Mouse (Mus musculus) heart, embryonic 11.5 days (tissue): Measurements from ENCODE around the gene Ifitm2. TPM values are rescaled to one million over a fixed set of nuclear protein-coding genes. Genes with fewer than 3 reads are reported as not detected.

Experiments used
- ATAC-seq: fragments of 200-750 bp; cut with Nextera tagmentation; replicated peaks from 2 replicates; pipeline ENCODE4 v1.8.0; 2017; ENCODE audit warnings: moderate library complexity; ENCODE audit not compliant: insufficient number of reproducible peaks, low FRiP score, low TSS enrichment
- H3K27ac ChIP-seq: fragments of 300-500 bp; sonication (generic); 2 replicates; pipeline ENCODE4 v1.5.1; 2014; ENCODE audit warnings: mild to moderate bottlenecking, low read depth, low read length
- H3K27me3 ChIP-seq: fragments of 300-500 bp; sonication (generic); 2 replicates; pipeline ENCODE4 v1.6.1; 2014; ENCODE audit warnings: mild to moderate bottlenecking, low read length, mixed read lengths; ENCODE audit not compliant: control insufficient read depth, insufficient read depth
- H3K36me3 ChIP-seq: fragments of 300-500 bp; sonication (generic); 2 replicates; pipeline ENCODE4 v1.6.1; 2014; ENCODE audit warnings: mild to moderate bottlenecking, low read length, moderate library complexity, mixed read lengths; ENCODE audit not compliant: control insufficient read depth, insufficient read depth
- H3K4me1 ChIP-seq: fragments of 300-500 bp; sonication (generic); 2 replicates; pipeline ENCODE4 v1.6.1; 2014; ENCODE audit warnings: low read length; ENCODE audit not compliant: control insufficient read depth, insufficient read depth
- H3K4me2 ChIP-seq: fragments of 300-500 bp; sonication (generic); 2 replicates; pipeline ENCODE4 v1.6.1; 2014; ENCODE audit warnings: mild to moderate bottlenecking, moderate library complexity
- H3K4me3 ChIP-seq: fragments of 300-500 bp; sonication (generic); 2 replicates; pipeline ENCODE4 v1.5.1; 2014; ENCODE audit warnings: low read depth, low read length
- H3K9ac ChIP-seq: fragments of 300-500 bp; sonication (generic); 2 replicates; pipeline ENCODE4 v1.6.1; 2014; ENCODE audit warnings: mild to moderate bottlenecking, low read depth, low read length, moderate library complexity
- H3K9me3 ChIP-seq: fragments of 300-500 bp; sonication (generic); replicated peaks from 2 replicates; pipeline ENCODE4 v1.6.1; 2016; ENCODE audit warnings: low read length; ENCODE audit not compliant: control insufficient read depth
- WGBS: fragments of 180-500 bp; shearing (Covaris S2); extraction: QIAGEN DNeasy Blood & Tissue Kit; methylation state at CpG from one replicate; pipeline ENCODE4 v1.1.7; 2014; ENCODE audit not compliant: insufficient replicate concordance; 5-methylcytosine and 5-hydroxymethylcytosine counted together
- polyA plus RNA-seq: library from polyadenylated mRNA; unstranded; fragments of >200 nt; fragmentation: Nextera tagmentation; extraction: Ambion mirVana; gene quantifications from 2 replicates; pipeline ENCODE4 v1.2.1, GENCODE M21; 2014

The Ifitm2 gene
- polyA plus RNA-seq, 1 experiment from 2014 or later: 420 TPM

GRCm38 (mm10) chr7:140912293-140912692 lies 43.5 kb downstream of the Ifitm2 start:
- H3K9ac ChIP-seq: no peak overlapping the region
- H3K27me3 ChIP-seq: 0 out of 2 replicates have a peak, but pooled peaks cover 3% of the 10 kb centered on the region
- no peak for ATAC-seq
- H3K9me3 ChIP-seq: no peaks in the 10 kb centered on the region
- H3K36me3 ChIP-seq: no peaks in the 10 kb centered on the region
- no peak overlapping the region for H3K4me3 ChIP-seq
- no peak overlapping the region for H3K4me2 ChIP-seq
- H3K4me1 ChIP-seq: no peaks in the 10 kb centered on the region
- H3K27ac ChIP-seq: no peak overlapping the region
- WGBS: 65% methylated on average over 3 of the region's 3 CpGs

DNA sequence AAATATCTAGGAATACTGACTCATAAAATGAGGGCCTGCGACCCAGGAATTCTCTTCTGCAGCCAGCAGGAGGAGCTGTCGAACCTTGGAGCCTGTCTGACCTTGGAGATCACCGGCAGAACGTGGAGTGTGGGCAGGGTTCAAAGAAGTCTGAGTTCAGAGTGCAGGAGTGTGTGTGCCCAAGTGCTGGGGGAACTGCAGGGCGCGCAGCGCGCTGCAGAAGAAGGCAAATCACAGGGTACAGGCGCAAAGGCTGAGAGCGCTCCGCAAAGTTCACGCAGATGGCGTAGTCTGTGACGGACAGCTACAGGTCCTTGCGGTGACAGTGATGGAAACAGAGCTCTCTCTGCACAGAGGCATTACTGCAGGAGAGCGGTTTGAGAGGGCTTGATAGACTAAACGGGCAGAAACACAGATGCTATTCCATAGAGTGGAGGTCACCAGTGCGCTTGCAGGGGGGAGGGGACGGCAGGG lies 47.1 kb downstream of the Ifitm2 start:
- Histone ChIP-seq H3K4me1 (no peaks in the 10 kb centered on the region), H3K4me3 (peak overlapping the region; percentile 37), H3K27me3 (0 out of 2 replicates have a peak, but pooled peaks cover 2% of the 10 kb centered on the region), H3K9me3 (no peaks in the 10 kb centered on the region), H3K36me3 (no peaks in the 10 kb centered on the region), H3K27ac (no peak overlapping the region), H3K9ac (peak overlapping the region; percentile 30; the same call in 1 of the 2 replicates), H3K4me2 (peak overlapping the region; percentile 75)
- under 1% methylated on average over 19 of the region's 19 CpGs for WGBS
- peak; percentile 36; the same call in 1 of the 2 replicates for ATAC-seq

DNA sequence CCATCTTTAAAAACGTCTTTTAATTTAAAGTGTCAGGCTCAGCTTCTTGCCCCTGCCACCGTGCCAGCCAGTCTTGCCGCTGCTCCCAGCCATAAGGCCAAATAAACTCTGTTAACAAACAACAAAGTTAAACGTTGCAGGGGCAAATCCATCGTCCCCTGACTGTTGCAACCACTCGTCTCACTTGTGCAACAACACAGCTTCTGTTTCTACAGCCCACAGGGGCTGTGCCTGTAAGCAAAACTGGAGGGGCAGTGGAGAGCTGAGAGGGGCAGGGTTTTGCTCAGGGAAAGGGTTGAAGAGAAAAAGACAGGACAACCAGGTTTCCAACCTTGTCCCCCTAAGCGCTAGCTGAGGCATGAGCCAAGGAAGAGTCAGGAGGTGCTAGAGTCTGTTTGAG lies 47.6 kb downstream of the Ifitm2 start:
- H3K4me2 ChIP-seq: no peak overlapping the region; the same call in 1 of the 2 replicates
- 49% methylated on average over 7 of the region's 7 CpGs for WGBS

DNA sequence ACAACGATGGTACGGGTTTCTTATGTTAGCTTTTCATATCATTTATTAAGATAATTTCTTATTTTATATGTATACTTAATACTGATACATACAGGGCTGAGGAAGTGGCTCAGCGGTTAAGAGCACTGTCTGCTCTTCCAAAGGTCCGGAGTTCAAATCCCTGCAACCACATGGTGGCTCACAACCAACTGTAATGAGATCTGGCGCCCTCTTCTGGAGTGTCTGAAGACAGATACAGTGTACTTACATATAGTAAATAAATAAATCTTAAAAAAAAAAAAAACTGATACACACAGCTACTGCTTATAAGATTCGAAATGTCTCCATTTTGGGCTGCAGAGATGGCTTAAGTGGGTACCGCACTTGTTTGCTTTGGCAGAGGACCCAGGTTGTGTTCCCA lies 48.1 kb downstream of the Ifitm2 start:
- 0 out of 2 replicates have a peak, but pooled peaks cover 2% of the 10 kb centered on the region for H3K27me3 ChIP-seq
- no peak overlapping the region for H3K4me3 ChIP-seq
- H3K27ac ChIP-seq: no peak overlapping the region
- no peak overlapping the region for H3K4me2 ChIP-seq
- no peak for ATAC-seq
- H3K9me3 ChIP-seq: no peaks in the 10 kb centered on the region
- no peaks in the 10 kb centered on the region for H3K36me3 ChIP-seq
- WGBS: 77% methylated on average over 7 of the region's 7 CpGs
- no peak overlapping the region for H3K9ac ChIP-seq
- no peaks in the 10 kb centered on the region for H3K4me1 ChIP-seq

More for the DNA sequence above, 47.6 kb downstream of the Ifitm2 start:
- H3K4me1 ChIP-seq: no peaks in the 10 kb centered on the region
- H3K27me3 ChIP-seq: 0 out of 2 replicates have a peak, but pooled peaks cover 2% of the 10 kb centered on the region
- no peaks in the 10 kb centered on the region for H3K36me3 ChIP-seq
- no peak overlapping the region for H3K4me3 ChIP-seq
- H3K9me3 ChIP-seq: no peaks in the 10 kb centered on the region
- H3K27ac ChIP-seq: no peak overlapping the region
- H3K9ac ChIP-seq: no peak overlapping the region
- no peak for ATAC-seq

- H3K4me2 ChIP-seq: no peak overlapping the region
- H3K9me3 ChIP-seq: no peaks in the 10 kb centered on the region
- WGBS: 76% methylated on average over 13 of the region's 13 CpGs
- H3K36me3 ChIP-seq: no peaks in the 10 kb centered on the region
- H3K4me1 ChIP-seq: no peaks in the 10 kb centered on the region
- H3K4me3 ChIP-seq: no peak overlapping the region
- no peak for ATAC-seq
- H3K9ac ChIP-seq: no peak overlapping the region
- no peaks in the 10 kb centered on the region for H3K27me3 ChIP-seq
- H3K27ac ChIP-seq: no peak overlapping the region
Observed at GRCm38 (mm10) chr7:140907131-140907530, 48.7 kb downstream of the Ifitm2 start.

GRCm38 (mm10) chr7:140905642-140906081 lies 50.1 kb downstream of the Ifitm2 start:
- Histone ChIP-seq H3K4me3 (no peak overlapping the region), H3K27ac (no peak overlapping the region), H3K36me3 (no peaks in the 10 kb centered on the region), H3K4me1 (peaks cover 4% of the 10 kb centered on the region; the same call in 1 of the 2 replicates), H3K9me3 (no peaks in the 10 kb centered on the region), H3K9ac (no peak overlapping the region), H3K4me2 (no peak overlapping the region), H3K27me3 (no peaks in the 10 kb centered on the region)
- 49% methylated on average over 2 of the region's 2 CpGs for WGBS
- no peak for ATAC-seq

Other genes with a start within 250 kb of the Ifitm2 start
- not detected in 2 replicates for gene Cyp2e1, start 192.2 kb downstream of the Ifitm2 start, polyA plus RNA-seq
- gene Syce1, start 168.1 kb downstream of the Ifitm2 start, polyA plus RNA-seq: 0.25 and 0.70 TPM in 2 replicates
- gene Zfp941, start 133.8 kb downstream of the Ifitm2 start, polyA plus RNA-seq: 0.93 and 1.0 TPM in 2 replicates
- not detected in 2 replicates for gene Urah, start 121.0 kb downstream of the Ifitm2 start, polyA plus RNA-seq
- gene Scgb1c1, start 110.4 kb downstream of the Ifitm2 start, polyA plus RNA-seq: not detected in 2 replicates
- gene Odf3, start 108.2 kb downstream of the Ifitm2 start, polyA plus RNA-seq: not detected in 2 replicates
- gene Gm45785, start 99.7 kb downstream of the Ifitm2 start, polyA plus RNA-seq: not detected in 2 replicates
- gene Ric8a, start 99.0 kb downstream of the Ifitm2 start, polyA plus RNA-seq: 38.9 and 47.8 TPM in 2 replicates
- gene Bet1l, start 98.4 kb downstream of the Ifitm2 start, polyA plus RNA-seq: 29.4 and 30.8 TPM in 2 replicates
- 102 and 139 TPM in 2 replicates for gene Psmd13, start 74.0 kb downstream of the Ifitm2 start, polyA plus RNA-seq
- gene Sirt3, start 73.7 kb downstream of the Ifitm2 start, polyA plus RNA-seq: 31.9 and 34.8 TPM in 2 replicates
- gene Cox8b, start 55.5 kb downstream of the Ifitm2 start, polyA plus RNA-seq: 69.2 and 75.4 TPM in 2 replicates
- gene Nlrp6, start 35.1 kb downstream of the Ifitm2 start, polyA plus RNA-seq: not detected in 2 replicates
- gene Pgghg, start 14.6 kb downstream of the Ifitm2 start, polyA plus RNA-seq: 11.1 and 12.0 TPM in 2 replicates
- 0.34 TPM in 1 of 2 replicates, not detected in the other for gene Ifitm5, start 5.7 kb downstream of the Ifitm2 start, polyA plus RNA-seq
- gene Gm45717, start 50 bp downstream of the Ifitm2 start, polyA plus RNA-seq: 0.46 TPM in 1 of 2 replicates, not detected in the other
- 4.8 and 7.6 TPM in 2 replicates for gene Ifitm1, start 11.2 kb upstream of the Ifitm2 start, polyA plus RNA-seq
- 32.5 and 36.2 TPM in 2 replicates for gene Ifitm3, start 54.8 kb upstream of the Ifitm2 start, polyA plus RNA-seq
- gene Ifitm6, start 61.9 kb upstream of the Ifitm2 start, polyA plus RNA-seq: 0.26 TPM in 1 of 2 replicates, not detected in the other
- not detected in 2 replicates for gene Gm17387, start 73.1 kb upstream of the Ifitm2 start, polyA plus RNA-seq
- 1.4 and 2.6 TPM in 2 replicates for gene B4galnt4, start 105.1 kb upstream of the Ifitm2 start, polyA plus RNA-seq
- 0.67 and 0.68 TPM in 2 replicates for gene Pkp3, start 122.2 kb upstream of the Ifitm2 start, polyA plus RNA-seq
- gene Sigirr, start 144.6 kb upstream of the Ifitm2 start, polyA plus RNA-seq: 2.3 and 3.0 TPM in 2 replicates
- 0.31 TPM in 1 of 2 replicates, not detected in the other for gene Ano9, start 161.8 kb upstream of the Ifitm2 start, polyA plus RNA-seq
- gene Ptdss2, start 166.4 kb upstream of the Ifitm2 start, polyA plus RNA-seq: 65.0 and 71.2 TPM in 2 replicates
- 95.3 and 103 TPM in 2 replicates for gene Rnh1, start 216.9 kb upstream of the Ifitm2 start, polyA plus RNA-seq
- 73.1 and 80.9 TPM in 2 replicates for gene Hras, start 238.0 kb upstream of the Ifitm2 start, polyA plus RNA-seq
- 1.6 TPM in 2 replicates for gene Lrrc56, start 238.2 kb upstream of the Ifitm2 start, polyA plus RNA-seq